Comparison of ENCODE assay signal across 9 mouse cellular contexts in genomic region chr6:32167725-32168124, GRCm38 (mm10).
DNase-seq lines count a peak whose midpoint lies in the region; ATAC-seq and TF ChIP-seq lines count a peak whose summit lies in the region.
"Had no signal": no experiment of that assay in that cellular context is flagged by ENCODE, and none has a peak within 500 bp of the region (broad histone marks: within the 10 kb centered on the region; RNA-seq: fewer than 3 reads in every experiment).

No protein-coding gene starts in this region.

- no peak overlapping the region for H3K9ac ChIP-seq in embryonic facial prominence, embryonic 14.5 days (ENCODE audit: low read depth, low read length)
- no peak overlapping the region for H3K9ac ChIP-seq in forebrain, embryonic 16.5 days (replicated peaks; ENCODE audit: low read depth, low read length)
- H3K9ac ChIP-seq: embryonic facial prominence, embryonic 12.5 days had no signal

- TF ChIP-seq CTCF in kidney, adult 2 months (conservative IDR thresholded peaks at IDR 0.05; ENCODE audit: insufficient read depth, insufficient read length, low read depth, low read length): no peak

- H3K36me3 ChIP-seq in kidney, adult 2 months (ENCODE audit: control insufficient read depth, insufficient read depth, low read length): no peaks in the 10 kb centered on the region
- no peaks in the 10 kb centered on the region for H3K36me3 ChIP-seq in embryonic facial prominence, embryonic 14.5 days (ENCODE audit: control insufficient read depth, insufficient read depth, low read length)
- H3K36me3 ChIP-seq in forebrain, embryonic 16.5 days (ENCODE audit: control insufficient read depth, insufficient read depth): peaks cover 7% of the 10 kb centered on the region; the same call in 1 of the 2 replicates
- H3K36me3 ChIP-seq: embryonic facial prominence, embryonic 12.5 days had no signal

- no peaks in the 10 kb centered on the region for H3K27me3 ChIP-seq in kidney, adult 2 months (replicated peaks; ENCODE audit: control insufficient read depth, insufficient read depth, low read length)
- no peaks in the 10 kb centered on the region for H3K27me3 ChIP-seq in embryonic facial prominence, embryonic 14.5 days (replicated peaks; ENCODE audit: control insufficient read depth, insufficient read depth, low read length)
- no peaks in the 10 kb centered on the region for H3K27me3 ChIP-seq in forebrain, embryonic 16.5 days (replicated peaks; ENCODE audit: control insufficient read depth, insufficient read depth, low read length)
- H3K27me3 ChIP-seq: embryonic facial prominence, embryonic 12.5 days had no signal

- H3K27ac ChIP-seq in kidney, adult 2 months (ENCODE audit: insufficient read depth, low read depth, low read length): no peak overlapping the region
- no peak overlapping the region for H3K27ac ChIP-seq in embryonic facial prominence, embryonic 14.5 days (replicated peaks; ENCODE audit: low read depth, low read length)
- no peak overlapping the region for H3K27ac ChIP-seq in forebrain, embryonic 16.5 days (ENCODE audit: low read length)
- H3K27ac ChIP-seq: embryonic facial prominence, embryonic 12.5 days had no signal

- H3K4me2 ChIP-seq in embryonic facial prominence, embryonic 14.5 days (ENCODE audit: low read depth, low read length): no peak overlapping the region
- no peak overlapping the region for H3K4me2 ChIP-seq in forebrain, embryonic 16.5 days (ENCODE audit: low read length)
- H3K4me2 ChIP-seq: embryonic facial prominence, embryonic 12.5 days had no signal

- WGBS in kidney, adult 2 months: 49% methylated on average over 1 of the region's 1 CpGs
- WGBS in embryonic facial prominence, embryonic 14.5 days: 22% methylated on average over 1 of the region's 1 CpGs
- 74% methylated on average over 1 of the region's 1 CpGs for WGBS in forebrain, embryonic 16.5 days

- H3K4me3 ChIP-seq in kidney, adult 2 months (ENCODE audit: insufficient read depth, low read depth, low read length): no peak overlapping the region
- no peak overlapping the region for H3K4me3 ChIP-seq in embryonic facial prominence, embryonic 14.5 days (ENCODE audit: low read depth, low read length)
- H3K4me3 ChIP-seq in forebrain, embryonic 16.5 days (replicated peaks; ENCODE audit: low read length): no peak overlapping the region
- H3K4me3 ChIP-seq: embryonic facial prominence, embryonic 12.5 days had no signal

- no peaks in the 10 kb centered on the region for H3K4me1 ChIP-seq in kidney, adult 2 months (ENCODE audit: control insufficient read depth, insufficient read depth, low read length)
- H3K4me1 ChIP-seq in embryonic facial prominence, embryonic 14.5 days (ENCODE audit: control insufficient read depth, insufficient read depth, low read length): no peaks in the 10 kb centered on the region; the same call in 1 of the 2 replicates
- H3K4me1 ChIP-seq in forebrain, embryonic 16.5 days (replicated peaks; ENCODE audit: control insufficient read depth, insufficient read depth, low read length): no peaks in the 10 kb centered on the region

- no peak for ATAC-seq in embryonic facial prominence, embryonic 14.5 days (ENCODE audit: low read depth)
- no peak for ATAC-seq in forebrain, embryonic 16.5 days

- no peaks in the 10 kb centered on the region for H3K9me3 ChIP-seq in embryonic facial prominence, embryonic 14.5 days (ENCODE audit: control insufficient read depth, low read length)
- no peaks in the 10 kb centered on the region for H3K9me3 ChIP-seq in forebrain, embryonic 16.5 days (ENCODE audit: control insufficient read depth, low read length)
- H3K9me3 ChIP-seq: embryonic facial prominence, embryonic 12.5 days had no signal

- peak; percentile 7 for DNase-seq in kidney, adult 2 months
- no peak for DNase-seq in kidney, adult 11 months
- DNase-seq in brain, adult 2 months (ENCODE audit: low read depth, low spot score): peak; percentile 65
- peak; percentile 42 for DNase-seq in embryonic facial prominence, embryonic 14.5 days (ENCODE audit: low spot score)
- DNase-seq in lung, postnatal 25 days (ENCODE audit: low spot score): peak; percentile 72
- no peak for DNase-seq in frontal cortex, postnatal 36 days (ENCODE audit: low spot score in 2 of 2)
- no peak for DNase-seq in gastrocnemius, postnatal 14 days

- TF ChIP-seq POLR2A in kidney, adult 2 months (IDR thresholded peaks at IDR 0.05; ENCODE audit: low read depth, low read length): no peak

- intact Hi-C loops in gastrocnemius, postnatal 14 days (cut with DNase I; ENCODE audit: low total_unique reads): no loop called here

Comparison
In these comparisons a context has a peak if more than half of its experiments do, and no peak if none do; other contexts are left out.
1. DNase-seq: peak in kidney, adult 2 months (single experiment), brain, adult 2 months (single experiment), embryonic facial prominence, embryonic 14.5 days (single experiment) and lung, postnatal 25 days (single experiment); none in kidney, adult 11 months (single experiment), frontal cortex, postnatal 36 days (0 of 2) and gastrocnemius, postnatal 14 days (single experiment).